Mouse (Mus musculus) spleen, postnatal 4 days (tissue): Measurements from ENCODE around the gene Ptk6.
A peak's percentile ranks its signal among the peaks of the same experiment; 100 is the strongest.
"Not testable (repeated sequence)": the region's sequence is repeated elsewhere in the genome, so short reads cannot be mapped to it uniquely, and the experiment has no call there.

Source experiments
- DNase-seq, 2 experiments: peaks; one replicate each; pipeline ENCODE4 v3.0.0; 2022; ENCODE audit warnings: low spot score in 2 of 2

Gene Ptk6

GRCm38 (mm10) chr2:181219538-181220216 is 17.1 kb upstream of the Ptk6 start, which contains the start of gene Fndc11:
Fndc11 (plus strand) TSS chr2:181220013.
- DNase-seq: peak; percentile 72 to 83

- no peak for DNase-seq
Measured at GRCm38 (mm10) chr2:181218881-181219485, 16.4 kb upstream of the Ptk6 start.

GRCm38 (mm10) chr2:181216037-181216436 is 13.4 kb upstream of the Ptk6 start:
- no peak for DNase-seq

- DNase-seq: no peak
Measured at GRCm38 (mm10) chr2:181213021-181213445, 10.4 kb upstream of the Ptk6 start, which contains the start of gene Srms. Srms (minus strand) TSS chr2:181213185.

GRCm38 (mm10) chr2:181212389-181213020 is 9.9 kb upstream of the Ptk6 start:
- no peak for DNase-seq

- DNase-seq: peak in 1 of 2 experiments; percentile 45
Measured at GRCm38 (mm10) chr2:181206118-181206517, 3.5 kb upstream of the Ptk6 start.

- no peak for DNase-seq
Measured at GRCm38 (mm10) chr2:181205678-181206077, 3.1 kb upstream of the Ptk6 start.

- no peak for DNase-seq
Measured at GRCm38 (mm10) chr2:181202886-181203285, 297 bp upstream of the Ptk6 start.

- DNase-seq: no peak
Measured at GRCm38 (mm10) chr2:181201606-181202005, 983 bp downstream of the Ptk6 start.

GRCm38 (mm10) chr2:181196628-181197300 is 5.8 kb downstream of the Ptk6 start:
- DNase-seq: no peak

GRCm38 (mm10) chr2:181193044-181193443 is 9.5 kb downstream of the Ptk6 start:
- no peak for DNase-seq

GRCm38 (mm10) chr2:181191936-181192335 is 10.7 kb downstream of the Ptk6 start:
- DNase-seq: no peak

GRCm38 (mm10) chr2:181191385-181191784 is 11.2 kb downstream of the Ptk6 start:
- not testable (repeated sequence) for DNase-seq

GRCm38 (mm10) chr2:181189321-181189720 is 13.3 kb downstream of the Ptk6 start:
- DNase-seq: no peak

GRCm38 (mm10) chr2:181188681-181189080 is 13.9 kb downstream of the Ptk6 start:
- DNase-seq: peak in 1 of 2 experiments; percentile 25

- DNase-seq: peak; percentile 91 to 93
Measured at GRCm38 (mm10) chr2:181187121-181188000, 15.2 kb downstream of the Ptk6 start, which contains the start of gene Ppdpf. Ppdpf (plus strand) TSS chr2:181187247.

- peak; percentile 80 to 90 for DNase-seq
Measured at GRCm38 (mm10) chr2:181186635-181187034, 16.0 kb downstream of the Ptk6 start.

GRCm38 (mm10) chr2:181180898-181181297 is 21.7 kb downstream of the Ptk6 start:
- DNase-seq: no peak

- DNase-seq: no peak
Measured at GRCm38 (mm10) chr2:181178471-181178870, 24.1 kb downstream of the Ptk6 start.

GRCm38 (mm10) chr2:181178015-181178414 is 24.6 kb downstream of the Ptk6 start:
- no peak for DNase-seq

- DNase-seq: no peak
Measured at GRCm38 (mm10) chr2:181174646-181175045, 27.9 kb downstream of the Ptk6 start.
